Mouse (Mus musculus): ENCODE results near the gene Susd2. TPM values are rescaled to one million over a fixed set of nuclear protein-coding genes. Genes with fewer than 3 reads are reported as not detected.

Gene Susd2
- total RNA-seq (2021): 1 to 10 TPM; 1.3 to 1.8 TPM
- long read RNA-seq, experiment 1: 0 reads
- long read RNA-seq, experiment 2, partial matches to known transcripts: 0 of 3 reads
- long read RNA-seq, experiment 2, other reads (novel, unspliced or antisense): 0 of 3 reads

GRCm38 (mm10) chr10:75643741-75644343 lies at the start of gene Susd2:
TSS of gene Susd2 (minus strand) at chr10:75644008.
- DNase-seq: no peak

GRCm38 (mm10) chr10:75688598-75688997 lies 44.8 kb upstream of the Susd2 start:
- no peak for DNase-seq

DNA sequence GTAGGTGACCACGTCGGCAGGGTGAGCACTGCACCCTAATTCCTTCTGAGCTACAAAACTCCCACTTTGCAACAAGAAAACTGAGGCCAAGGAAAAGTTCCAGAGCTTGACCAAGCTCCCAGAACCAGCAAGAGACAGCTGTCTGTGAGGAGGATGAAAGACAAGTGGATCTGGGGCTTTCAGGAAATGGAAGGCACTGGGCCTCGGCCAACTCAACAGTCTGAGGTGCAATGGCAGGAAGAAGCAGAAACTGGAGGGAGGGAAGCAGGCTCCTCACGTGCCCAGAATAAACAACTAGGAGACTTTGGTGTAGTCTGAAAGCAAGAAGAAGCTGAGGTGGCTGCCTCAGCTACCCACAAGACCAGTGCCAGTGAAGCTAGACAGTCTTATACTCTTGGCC lies 42.9 kb upstream of the Susd2 start:
- no peak for DNase-seq

- no peak for DNase-seq
Measured at GRCm38 (mm10) chr10:75684035-75685004, 40.5 kb upstream of the Susd2 start.

- no peak for DNase-seq
Measured at GRCm38 (mm10) chr10:75680574-75681001, 36.8 kb upstream of the Susd2 start.

GRCm38 (mm10) chr10:75679204-75679603 lies 35.4 kb upstream of the Susd2 start:
- DNase-seq: no peak

- DNase-seq: no peak
Measured at GRCm38 (mm10) chr10:75677989-75678388, 34.2 kb upstream of the Susd2 start.

DNA sequence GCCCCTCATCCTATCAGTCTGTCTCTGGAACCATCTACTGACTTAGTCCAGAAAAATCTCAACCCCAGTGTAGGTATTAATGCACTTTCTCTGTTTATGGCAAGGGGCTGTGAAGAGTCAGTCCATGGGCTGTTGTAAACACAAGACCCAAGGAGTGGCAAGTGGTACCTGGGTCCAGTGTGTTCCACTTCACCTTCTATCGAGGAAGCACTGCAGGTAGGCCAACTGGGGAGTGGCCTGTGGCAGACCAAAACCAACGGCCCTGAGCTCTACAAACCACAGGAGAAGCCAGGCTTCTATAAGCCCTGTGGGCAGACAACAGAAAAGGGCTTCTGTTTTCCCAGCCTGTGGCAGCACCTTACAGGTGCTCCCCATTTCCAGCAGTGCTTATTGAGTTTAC lies 33.8 kb upstream of the Susd2 start:
- no peak for DNase-seq

GRCm38 (mm10) chr10:75676819-75677565 lies 33.2 kb upstream of the Susd2 start:
- DNase-seq: peak; percentile 33

DNA sequence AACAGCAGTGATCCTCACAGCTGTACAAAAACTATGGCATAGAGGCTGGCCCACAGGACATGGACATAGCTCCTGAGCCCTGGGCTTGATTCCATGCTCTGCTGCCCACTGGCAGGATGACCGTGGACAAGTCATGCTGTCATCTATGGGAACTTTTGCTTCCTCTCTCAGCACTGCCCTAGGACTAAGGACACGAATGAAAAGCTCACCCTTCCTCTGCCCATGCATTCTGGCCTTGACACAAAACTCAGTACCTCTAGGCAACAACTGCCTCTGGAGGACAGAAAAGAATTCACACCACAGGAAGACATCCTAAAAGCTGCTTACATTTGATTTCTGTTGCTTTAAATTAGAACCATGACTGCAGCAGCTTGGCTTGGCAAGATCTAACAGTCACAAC lies 32.5 kb upstream of the Susd2 start:
- no peak for DNase-seq

GRCm38 (mm10) chr10:75675594-75675993 lies 31.8 kb upstream of the Susd2 start:
- no peak for DNase-seq

GRCm38 (mm10) chr10:75669936-75670335 lies 26.1 kb upstream of the Susd2 start:
- DNase-seq: no peak

- DNase-seq: peak; percentile 71
Measured at GRCm38 (mm10) chr10:75667911-75668270, 24.1 kb upstream of the Susd2 start.

DNA sequence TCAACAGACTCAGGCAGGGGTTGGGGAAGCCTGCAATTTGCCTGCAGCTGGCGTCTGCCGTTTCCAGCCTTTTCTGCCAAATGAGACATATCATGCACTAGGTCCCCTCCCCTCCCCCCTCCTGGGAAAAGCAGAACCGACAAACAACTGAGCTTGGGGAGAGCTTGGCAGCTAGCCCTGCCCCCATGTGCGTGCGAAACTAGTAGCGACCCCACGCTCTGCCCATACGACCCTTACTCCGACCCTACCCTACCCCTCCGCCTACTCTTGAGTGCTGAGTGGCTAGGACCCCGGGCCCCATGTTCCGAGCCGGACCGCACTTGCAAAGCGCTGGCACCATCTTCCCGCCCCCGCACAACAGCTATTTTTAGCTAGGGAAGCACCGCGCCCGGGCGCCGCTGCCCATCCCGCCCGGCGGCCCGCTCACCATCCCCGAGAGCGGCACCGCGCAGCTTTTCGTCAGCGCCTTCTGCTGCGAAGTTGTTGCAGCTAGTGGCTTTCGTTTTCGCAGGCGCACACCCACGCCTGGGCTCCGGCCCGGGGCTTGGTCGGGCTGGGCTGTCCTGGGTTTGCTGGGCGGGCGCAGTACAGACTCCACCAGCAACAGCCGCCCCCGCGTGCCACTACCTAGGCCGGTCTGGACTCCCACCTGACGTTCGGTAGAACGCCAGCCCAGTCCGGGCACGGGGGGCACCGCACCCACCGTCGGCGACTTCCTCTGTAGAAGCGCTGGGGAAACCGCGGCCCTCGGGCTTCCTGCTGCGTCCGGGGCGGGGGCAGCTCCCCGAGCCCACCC lies 23.5 kb upstream of the Susd2 start:
- peak; percentile 74 for DNase-seq

DNA sequence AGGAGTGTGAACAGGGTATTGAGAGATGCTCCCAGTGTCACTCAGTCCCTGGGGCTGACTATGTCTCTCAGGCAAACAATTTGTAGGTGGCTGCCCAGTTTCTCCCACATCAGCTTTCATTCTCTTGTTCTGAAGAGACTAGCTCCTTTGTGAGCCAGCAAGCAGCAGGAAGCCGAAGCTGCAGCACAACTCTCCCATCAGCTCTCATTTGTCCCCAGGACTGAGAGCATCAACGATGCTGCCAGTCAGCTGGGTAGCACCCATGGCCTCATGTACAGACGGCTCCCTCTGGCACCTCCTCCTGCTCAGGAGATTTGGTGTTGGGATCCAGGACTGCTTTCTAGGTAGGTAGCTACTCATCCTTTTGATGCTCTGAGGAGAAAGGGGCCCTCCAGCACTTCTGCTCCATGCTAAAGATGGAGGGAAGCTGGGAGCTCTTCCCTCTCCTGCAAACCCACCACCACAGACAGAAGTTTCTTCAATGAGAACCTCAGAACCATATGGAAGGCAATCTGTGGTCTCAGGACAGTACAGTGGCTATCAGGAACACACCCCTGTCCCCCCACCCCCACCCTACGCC lies 22.7 kb upstream of the Susd2 start:
- no peak for DNase-seq

- DNase-seq: no peak
Measured at GRCm38 (mm10) chr10:75664673-75665270, 21.0 kb upstream of the Susd2 start.

DNA sequence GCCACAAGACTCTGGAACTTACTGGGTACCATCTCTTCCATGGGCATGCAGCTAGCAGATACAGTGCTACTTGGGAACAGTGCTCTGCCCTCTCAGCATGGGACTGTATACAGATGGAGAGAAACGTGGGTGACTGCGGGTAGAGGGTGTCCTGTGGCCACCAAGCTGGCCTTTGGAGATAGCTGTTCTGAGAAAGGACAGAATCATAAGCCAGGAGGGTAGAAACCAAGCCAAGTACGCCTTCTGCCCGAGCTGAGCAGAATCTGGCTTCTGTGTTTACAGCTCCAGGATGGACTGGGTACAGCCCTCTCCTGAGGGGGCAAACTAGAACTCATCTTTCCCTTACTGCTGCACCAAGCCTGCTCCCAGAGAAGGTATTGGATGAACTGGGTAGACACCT lies 18.8 kb upstream of the Susd2 start:
- DNase-seq: no peak

DNA sequence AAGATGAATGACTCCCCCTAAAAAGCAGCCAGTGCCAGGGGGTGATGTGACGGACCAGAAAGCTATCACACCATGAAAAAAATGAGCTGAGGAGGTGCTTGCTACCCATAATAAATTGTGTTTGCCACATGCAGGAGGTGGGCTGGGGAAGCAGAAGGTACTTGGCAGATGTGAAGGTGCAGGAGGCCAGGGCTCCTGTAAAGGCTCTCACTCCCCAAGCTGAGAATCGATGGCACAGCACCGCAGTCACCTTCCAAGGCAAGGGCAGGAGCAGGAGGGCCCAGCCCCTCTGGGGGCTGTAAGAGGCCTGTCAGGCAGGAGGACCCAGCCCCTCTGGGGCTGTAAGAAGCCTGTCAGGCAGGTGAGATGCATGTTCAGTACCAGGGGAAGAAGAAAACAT lies 18.1 kb upstream of the Susd2 start:
- DNase-seq: no peak

GRCm38 (mm10) chr10:75661381-75661780 lies 17.6 kb upstream of the Susd2 start:
- no peak for DNase-seq

DNA sequence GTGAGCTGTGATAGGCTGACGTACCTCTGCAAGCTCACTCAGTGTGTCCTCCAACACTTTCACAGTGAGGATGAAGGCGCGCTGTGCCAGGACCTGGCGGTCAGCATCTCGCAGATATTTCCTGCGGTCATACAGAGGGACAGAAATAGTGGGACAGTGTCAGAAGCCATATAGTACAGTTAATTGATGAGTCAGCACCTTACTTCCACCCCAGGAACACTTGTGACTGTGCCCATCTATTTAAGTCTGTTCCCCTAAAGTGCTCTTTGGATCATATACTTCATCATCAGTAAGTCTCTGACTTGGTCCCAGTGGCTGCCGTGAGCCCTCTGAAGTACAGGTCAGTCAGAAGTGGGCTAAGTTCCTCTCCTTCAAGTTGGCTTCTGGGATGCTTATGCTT lies 14.0 kb upstream of the Susd2 start:
- no peak for DNase-seq

- DNase-seq: no peak
Measured at GRCm38 (mm10) chr10:75657165-75657564, 13.4 kb upstream of the Susd2 start.
